Mouse (Mus musculus): Measurements from ENCODE around the gene Rhoa. TPM values are rescaled to one million over a fixed set of nuclear protein-coding genes. Genes with fewer than 3 reads are reported as not detected.
"Not testable (repeated sequence)": the region's sequence is repeated elsewhere in the genome, so short reads cannot be mapped to it uniquely, and the experiment has no call there.

The Rhoa gene
- polyA plus RNA-seq, 1 experiment from 2014 or later = 224 TPM

DNA sequence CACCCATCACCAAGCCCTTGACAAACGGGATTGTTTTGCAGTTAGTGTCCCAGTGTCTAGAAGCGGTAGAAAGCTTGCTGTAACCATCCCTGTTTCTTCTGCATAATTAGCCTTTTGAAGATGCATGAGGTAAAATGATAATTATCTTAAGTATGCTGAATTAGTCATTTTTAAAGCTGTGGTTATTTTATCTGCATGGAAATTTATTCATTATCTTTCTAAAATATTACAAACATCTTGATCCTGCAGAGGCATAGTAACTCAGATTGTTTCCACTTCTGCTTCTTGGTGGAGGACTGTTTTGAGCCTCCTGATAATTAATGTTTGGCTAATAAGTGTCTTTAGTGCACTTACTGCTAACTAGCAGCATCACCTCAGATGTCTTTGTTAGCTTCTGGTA is 12.5 kb downstream of the Rhoa start:
- Histone ChIP-seq H3K4me3 (replicated peaks; ENCODE audit: low read depth, low read length) (no peak overlapping the region), H3K36me3 (ENCODE audit: control insufficient read depth, insufficient read depth, low read length) (peaks cover 22% of the 10 kb centered on the region; the same call in 1 of the 2 replicates), H3K9ac (replicated peaks; ENCODE audit: low read length) (no peak overlapping the region), H3K27me3 (ENCODE audit: control insufficient read depth, insufficient read depth, low read length) (no peaks in the 10 kb centered on the region), H3K27ac (replicated peaks; ENCODE audit: low read depth, low read length) (no peak overlapping the region), H3K4me1 (ENCODE audit: control insufficient read depth, insufficient read depth, low read length) (no peaks in the 10 kb centered on the region), H3K4me2 (ENCODE audit: low read length) (no peak overlapping the region), H3K9me3 (ENCODE audit: control insufficient read depth, low read length) (no peaks in the 10 kb centered on the region)
- no peak for DNase-seq
- 85% methylated on average over 2 of the region's 2 CpGs for WGBS
- no peak for ATAC-seq (ENCODE audit: low FRiP score, low TSS enrichment)

- not testable (repeated sequence) for H3K27me3 ChIP-seq (ENCODE audit: control insufficient read depth, insufficient read depth, low read length); DNase-seq; H3K4me3 ChIP-seq (replicated peaks; ENCODE audit: low read depth, low read length); H3K9ac ChIP-seq (replicated peaks; ENCODE audit: low read length); H3K4me1 ChIP-seq (ENCODE audit: control insufficient read depth, insufficient read depth, low read length); ATAC-seq (ENCODE audit: low FRiP score, low TSS enrichment); H3K27ac ChIP-seq (replicated peaks; ENCODE audit: low read depth, low read length); H3K4me2 ChIP-seq (ENCODE audit: low read length); H3K9me3 ChIP-seq (ENCODE audit: control insufficient read depth, low read length)
- 93% methylated on average over 7 of the region's 7 CpGs for WGBS
- H3K36me3 ChIP-seq (ENCODE audit: control insufficient read depth, insufficient read depth, low read length) = peaks cover 11% of the 10 kb centered on the region; the same call in 1 of the 2 replicates
These were observed 16.1 kb downstream of the Rhoa start for GRCm38 (mm10) chr9:108322054-108322453.

- Histone ChIP-seq H3K4me2 (ENCODE audit: low read length) (no peak overlapping the region), H3K27me3 (ENCODE audit: control insufficient read depth, insufficient read depth, low read length) (no peaks in the 10 kb centered on the region), H3K9ac (replicated peaks; ENCODE audit: low read length) (no peak overlapping the region), H3K36me3 (ENCODE audit: control insufficient read depth, insufficient read depth, low read length) (peaks cover 18% of the 10 kb centered on the region), H3K4me1 (ENCODE audit: control insufficient read depth, insufficient read depth, low read length) (no peaks in the 10 kb centered on the region), H3K27ac (replicated peaks; ENCODE audit: low read depth, low read length) (no peak overlapping the region), H3K4me3 (replicated peaks; ENCODE audit: low read depth, low read length) (no peak overlapping the region), H3K9me3 (ENCODE audit: control insufficient read depth, low read length) (no peaks in the 10 kb centered on the region)
- 97% methylated on average over 1 of the region's 1 CpGs for WGBS
- ATAC-seq (ENCODE audit: low FRiP score, low TSS enrichment) (no peak), DNase-seq (no peak)
These were observed 18.9 kb downstream of the Rhoa start for GRCm38 (mm10) chr9:108324784-108325183.

DNA sequence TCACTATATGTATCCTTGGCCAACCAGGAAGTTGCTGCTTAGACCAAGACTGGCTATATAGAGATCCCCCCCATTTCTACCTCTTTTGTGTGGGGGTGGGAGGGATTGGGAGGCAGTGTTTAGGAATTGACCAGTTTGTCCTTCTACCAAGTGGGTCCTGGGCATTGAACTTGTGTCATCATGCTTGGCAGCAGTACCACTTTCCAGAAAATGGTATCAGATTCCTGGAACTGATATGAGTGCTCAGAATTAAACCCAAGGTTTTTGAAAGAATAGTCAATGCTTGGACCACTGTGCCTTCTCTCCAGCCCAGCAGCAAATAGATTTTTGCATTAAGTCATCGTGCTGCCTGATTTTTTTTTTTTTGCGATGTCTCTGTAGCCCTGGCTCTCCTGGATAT is 19.9 kb downstream of the Rhoa start:
- Histone ChIP-seq H3K9me3 (ENCODE audit: control insufficient read depth, low read length) (no peaks in the 10 kb centered on the region), H3K27me3 (ENCODE audit: control insufficient read depth, insufficient read depth, low read length) (no peaks in the 10 kb centered on the region), H3K4me3 (replicated peaks; ENCODE audit: low read depth, low read length) (no peak overlapping the region), H3K4me2 (ENCODE audit: low read length) (no peak overlapping the region), H3K27ac (replicated peaks; ENCODE audit: low read depth, low read length) (no peak overlapping the region), H3K4me1 (ENCODE audit: control insufficient read depth, insufficient read depth, low read length) (no peaks in the 10 kb centered on the region), H3K9ac (replicated peaks; ENCODE audit: low read length) (no peak overlapping the region), H3K36me3 (ENCODE audit: control insufficient read depth, insufficient read depth, low read length) (peaks cover 21% of the 10 kb centered on the region)
- 99% methylated on average over 2 of the region's 2 CpGs for WGBS
- no peak for ATAC-seq (ENCODE audit: low FRiP score, low TSS enrichment)
- no peak for DNase-seq

DNA sequence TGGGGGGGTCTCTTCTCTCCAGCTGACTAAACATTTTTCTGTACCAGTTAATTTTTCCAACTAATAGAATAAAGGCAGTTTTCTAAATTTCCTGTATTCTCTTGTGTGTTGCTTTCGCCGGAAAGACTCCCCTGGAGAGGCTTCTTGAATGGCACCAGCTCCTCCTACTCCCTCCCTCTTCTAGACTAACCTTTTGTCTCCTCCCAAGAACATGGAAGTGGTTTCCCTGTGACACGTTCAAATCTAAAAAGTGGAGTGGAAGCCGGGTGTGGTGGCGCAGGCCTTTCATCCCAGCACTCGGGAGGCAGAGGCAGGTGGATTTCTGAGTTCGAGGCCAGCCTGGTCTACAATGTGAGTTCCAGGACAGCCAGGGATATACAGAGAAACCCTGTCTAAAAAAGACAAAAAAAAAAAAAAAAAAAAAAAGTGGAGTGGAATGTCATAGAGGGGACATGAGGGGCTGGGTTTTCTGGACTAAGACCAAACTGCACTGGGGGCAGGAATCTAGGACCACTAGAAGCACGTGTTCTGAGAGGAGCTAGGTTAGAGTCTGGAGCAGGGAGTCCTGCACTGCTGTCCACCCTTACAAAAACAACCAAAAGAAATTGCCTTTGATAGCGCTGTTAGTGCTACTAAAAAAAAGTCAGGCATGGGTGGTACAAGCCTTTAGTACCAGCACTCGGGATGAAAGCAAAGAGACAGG is 32.1 kb downstream of the Rhoa start:
- WGBS = 72% methylated on average over 10 of the region's 10 CpGs
- peak overlapping the region; percentile 85; the same call in 1 of the 2 replicates for H3K4me2 ChIP-seq (ENCODE audit: low read length)
- no peak for DNase-seq

DNA sequence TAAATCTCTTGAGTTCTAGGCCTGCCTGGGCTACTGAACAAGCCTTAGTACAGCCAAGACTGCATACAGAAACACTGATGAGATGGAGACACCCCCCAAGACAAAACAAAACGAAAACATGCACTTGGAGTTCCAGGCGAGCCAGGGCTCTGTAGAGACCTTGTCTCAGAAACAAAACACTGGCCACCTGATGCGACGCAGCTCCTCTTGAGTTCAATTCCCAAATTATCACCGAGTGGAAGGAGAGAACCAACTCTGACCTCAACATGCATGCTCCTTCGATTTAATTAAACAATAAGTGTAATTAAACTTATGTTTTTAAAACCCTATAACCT is 32.6 kb downstream of the Rhoa start:
- peaks cover 29% of the 10 kb centered on the region for H3K36me3 ChIP-seq (ENCODE audit: control insufficient read depth, insufficient read depth, low read length)
- peak overlapping the region; percentile 88 for H3K9ac ChIP-seq (replicated peaks; ENCODE audit: low read length)
- ATAC-seq (ENCODE audit: low FRiP score, low TSS enrichment) (peak; percentile 7; the same call in 1 of the 2 replicates), DNase-seq (no peak)
- H3K9me3 ChIP-seq (ENCODE audit: control insufficient read depth, low read length) = no peaks in the 10 kb centered on the region
- H3K4me3 ChIP-seq (replicated peaks; ENCODE audit: low read depth, low read length) = peak overlapping the region; percentile 73
- H3K27ac ChIP-seq (replicated peaks; ENCODE audit: low read depth, low read length) = peak overlapping the region; percentile 92
- peak overlapping the region; percentile 85 for H3K4me2 ChIP-seq (ENCODE audit: low read length)
- no peaks in the 10 kb centered on the region for H3K27me3 ChIP-seq (ENCODE audit: control insufficient read depth, insufficient read depth, low read length)
- H3K4me1 ChIP-seq (ENCODE audit: control insufficient read depth, insufficient read depth, low read length) = peaks cover 10% of the 10 kb centered on the region
- 30% methylated on average over 6 of the region's 6 CpGs for WGBS

More for the DNA sequence above, 32.1 kb downstream of the Rhoa start:
- Histone ChIP-seq H3K4me3 (replicated peaks; ENCODE audit: low read depth, low read length) (peak overlapping the region; percentile 73; the same call in 1 of the 2 replicates), H3K36me3 (ENCODE audit: control insufficient read depth, insufficient read depth, low read length) (peaks cover 34% of the 10 kb centered on the region), H3K9ac (replicated peaks; ENCODE audit: low read length) (no peak overlapping the region), H3K27me3 (ENCODE audit: control insufficient read depth, insufficient read depth, low read length) (no peaks in the 10 kb centered on the region), H3K4me1 (ENCODE audit: control insufficient read depth, insufficient read depth, low read length) (peaks cover 10% of the 10 kb centered on the region), H3K27ac (replicated peaks; ENCODE audit: low read depth, low read length) (peak overlapping the region; percentile 92), H3K9me3 (ENCODE audit: control insufficient read depth, low read length) (no peaks in the 10 kb centered on the region)
- ATAC-seq (ENCODE audit: low FRiP score, low TSS enrichment) = no peak

DNA sequence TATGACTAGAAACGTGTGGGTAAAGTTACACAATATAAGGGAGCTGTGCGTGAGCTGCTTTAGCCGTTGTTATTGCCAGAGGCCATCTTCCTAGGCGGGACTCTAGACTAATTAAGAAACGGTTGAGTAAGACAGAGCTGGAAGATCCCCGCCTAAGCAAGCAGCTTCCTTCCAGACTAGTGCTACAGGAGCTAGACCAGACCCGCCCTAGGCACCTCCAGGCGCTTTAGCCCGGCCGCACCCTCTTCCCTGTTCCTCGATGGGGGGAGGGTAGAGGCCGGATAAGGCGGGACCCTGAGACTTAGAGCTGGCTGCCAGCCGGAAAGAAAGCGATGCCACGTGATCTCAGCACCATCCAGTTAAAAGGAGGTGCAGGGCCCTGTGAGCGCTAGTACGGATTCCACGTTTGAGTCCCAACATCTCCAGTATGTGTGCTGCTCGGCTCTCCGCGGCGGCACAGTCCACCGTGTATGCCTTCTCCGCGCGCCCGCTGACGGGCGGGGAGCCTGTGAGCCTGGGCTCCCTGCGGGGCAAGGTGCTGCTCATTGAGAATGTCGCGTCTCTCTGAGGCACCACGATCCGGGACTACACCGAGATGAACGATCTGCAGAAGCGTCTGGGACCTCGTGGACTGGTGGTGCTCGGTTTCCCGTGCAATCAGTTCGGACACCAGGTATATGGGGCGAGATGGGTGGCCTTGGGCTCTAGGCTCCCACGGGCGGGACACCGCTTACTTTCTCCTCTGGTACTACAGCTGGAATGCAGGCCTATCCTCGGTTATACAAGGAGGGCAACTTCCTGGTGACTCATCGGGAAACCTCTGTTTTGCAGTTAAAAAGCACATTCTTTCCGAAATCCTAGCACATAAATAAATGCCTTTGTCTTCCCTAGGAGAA is 33.2 kb downstream of the Rhoa start, which contains the start of gene Gpx1:
TSS of gene Gpx1 (plus strand) at position 18 of the 896 bp plus-strand sequence.
- no peaks in the 10 kb centered on the region for H3K27me3 ChIP-seq (ENCODE audit: control insufficient read depth, insufficient read depth, low read length)
- peak within 1 kb of the TSS; percentile 85 for H3K4me2 ChIP-seq (ENCODE audit: low read length)
- peak within 1 kb of the TSS; percentile 92 for H3K27ac ChIP-seq (replicated peaks; ENCODE audit: low read depth, low read length)
- H3K9ac ChIP-seq (replicated peaks; ENCODE audit: low read length) = peak within 1 kb of the TSS; percentile 88
- under 1% methylated on average over 49 of the region's 49 CpGs for WGBS
- peak within 1 kb of the TSS; percentile 73 for H3K4me3 ChIP-seq (replicated peaks; ENCODE audit: low read depth, low read length)
- DNase-seq = peak; percentile 95
- H3K9me3 ChIP-seq (ENCODE audit: control insufficient read depth, low read length) = no peaks in the 10 kb centered on the region
- peaks cover 10% of the 10 kb centered on the region for H3K4me1 ChIP-seq (ENCODE audit: control insufficient read depth, insufficient read depth, low read length)
- ATAC-seq (ENCODE audit: low FRiP score, low TSS enrichment) = peak; percentile 95
- H3K36me3 ChIP-seq (ENCODE audit: control insufficient read depth, insufficient read depth, low read length) = peaks cover 25% of the 10 kb centered on the region

DNA sequence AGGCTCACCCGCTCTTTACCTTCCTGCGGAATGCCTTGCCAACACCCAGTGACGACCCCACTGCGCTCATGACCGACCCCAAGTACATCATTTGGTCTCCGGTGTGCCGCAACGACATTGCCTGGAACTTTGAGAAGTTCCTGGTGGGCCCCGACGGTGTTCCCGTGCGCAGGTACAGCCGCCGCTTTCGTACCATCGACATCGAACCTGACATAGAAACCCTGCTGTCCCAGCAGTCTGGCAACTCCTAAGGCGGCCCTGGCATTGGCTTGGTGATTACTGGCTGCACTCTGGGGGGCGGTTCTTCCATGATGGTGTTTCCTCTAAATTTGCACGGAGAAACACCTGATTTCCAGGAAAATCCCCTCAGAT is 33.9 kb downstream of the Rhoa start:
- Histone ChIP-seq H3K9me3 (ENCODE audit: control insufficient read depth, low read length) (no peaks in the 10 kb centered on the region), H3K4me2 (ENCODE audit: low read length) (peak overlapping the region; percentile 85), H3K36me3 (ENCODE audit: control insufficient read depth, insufficient read depth, low read length) (peaks cover 17% of the 10 kb centered on the region), H3K4me1 (ENCODE audit: control insufficient read depth, insufficient read depth, low read length) (peaks cover 10% of the 10 kb centered on the region), H3K27ac (replicated peaks; ENCODE audit: low read depth, low read length) (peak overlapping the region; percentile 92), H3K4me3 (replicated peaks; ENCODE audit: low read depth, low read length) (peak overlapping the region; percentile 73), H3K27me3 (ENCODE audit: control insufficient read depth, insufficient read depth, low read length) (no peaks in the 10 kb centered on the region), H3K9ac (replicated peaks; ENCODE audit: low read length) (peak overlapping the region; percentile 88)
- DNase-seq = peak; percentile 8
- ATAC-seq (ENCODE audit: low FRiP score, low TSS enrichment) = no peak
- 20% methylated on average over 20 of the region's 20 CpGs for WGBS
